Mouse (Mus musculus): Measurements from ENCODE around the gene Gm10681. TPM values are rescaled to one million over a fixed set of nuclear protein-coding genes. Genes with fewer than 3 reads are reported as not detected.
"Not testable (repeated sequence)": the region's sequence is repeated elsewhere in the genome, so short reads cannot be mapped to it uniquely, and the experiment has no call there.

The Gm10681 gene
- polyA plus RNA-seq, 1 experiment from 2014 or later = not detected

- not testable (repeated sequence) for ATAC-seq (ENCODE audit: low read depth); H3K4me3 ChIP-seq (ENCODE audit: low read length)
Observed at GRCm38 (mm10) chr3:98547641-98548040, 41.0 kb downstream of the Gm10681 start.

DNA sequence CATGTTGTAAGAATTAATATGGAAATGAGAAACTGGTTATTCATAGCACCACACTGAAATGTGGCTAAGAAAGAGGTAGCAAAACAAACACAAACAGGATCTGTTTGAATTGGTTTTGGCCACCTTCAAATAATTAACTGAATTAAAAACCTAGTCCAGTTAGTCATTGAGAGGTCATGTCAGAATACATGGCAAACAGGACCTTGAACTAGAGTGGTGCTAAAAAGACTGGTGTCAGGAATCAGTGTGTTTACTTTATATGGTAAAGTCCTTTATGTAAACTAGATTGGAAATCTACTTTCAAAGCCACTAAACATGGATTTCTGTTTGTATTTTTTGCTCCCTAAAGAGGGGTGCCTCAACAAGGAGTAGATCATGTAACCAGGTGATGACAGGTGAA lies 63.6 kb downstream of the Gm10681 start:
- not testable (repeated sequence) for H3K9ac ChIP-seq (ENCODE audit: low read length); ATAC-seq (ENCODE audit: low read depth); H3K36me3 ChIP-seq (ENCODE audit: control insufficient read depth, insufficient read depth, low read length)

More at GRCm38 (mm10) chr3:98547641-98548040, 41.0 kb downstream of the Gm10681 start:
- H3K36me3 ChIP-seq (ENCODE audit: control insufficient read depth, insufficient read depth, low read length); H3K4me2 ChIP-seq (ENCODE audit: low read depth, low read length); H3K27me3 ChIP-seq (ENCODE audit: control insufficient read depth, insufficient read depth, low read depth, low read length); H3K9me3 ChIP-seq (ENCODE audit: control insufficient read depth, low read length); H3K9ac ChIP-seq (ENCODE audit: low read length); H3K4me1 ChIP-seq (replicated peaks; ENCODE audit: control insufficient read depth, insufficient read depth, low read length); H3K27ac ChIP-seq (ENCODE audit: low read length): not testable (repeated sequence)

GRCm38 (mm10) chr3:98524552-98524951 lies 64.1 kb downstream of the Gm10681 start:
- not testable (repeated sequence) for H3K27ac ChIP-seq (ENCODE audit: low read length); H3K4me3 ChIP-seq (ENCODE audit: low read length); H3K4me1 ChIP-seq (replicated peaks; ENCODE audit: control insufficient read depth, insufficient read depth, low read length); H3K9ac ChIP-seq (ENCODE audit: low read length); ATAC-seq (ENCODE audit: low read depth); H3K4me2 ChIP-seq (ENCODE audit: low read depth, low read length); H3K9me3 ChIP-seq (ENCODE audit: control insufficient read depth, low read length); H3K27me3 ChIP-seq (ENCODE audit: control insufficient read depth, insufficient read depth, low read depth, low read length); H3K36me3 ChIP-seq (ENCODE audit: control insufficient read depth, insufficient read depth, low read length)
- no CpG with 5 or more reads among the region's 1 CpGs for WGBS

More for the DNA sequence above, 63.6 kb downstream of the Gm10681 start:
- not testable (repeated sequence) for H3K27ac ChIP-seq (ENCODE audit: low read length); H3K4me2 ChIP-seq (ENCODE audit: low read depth, low read length); H3K9me3 ChIP-seq (ENCODE audit: control insufficient read depth, low read length); H3K4me1 ChIP-seq (replicated peaks; ENCODE audit: control insufficient read depth, insufficient read depth, low read length); H3K4me3 ChIP-seq (ENCODE audit: low read length); H3K27me3 ChIP-seq (ENCODE audit: control insufficient read depth, insufficient read depth, low read depth, low read length)

- H3K9ac ChIP-seq (ENCODE audit: low read length) = not testable (repeated sequence)
- WGBS = 10% methylated on average over 1 of the region's 2 CpGs
Observed at GRCm38 (mm10) chr3:98522779-98523178, 65.8 kb downstream of the Gm10681 start.

DNA sequence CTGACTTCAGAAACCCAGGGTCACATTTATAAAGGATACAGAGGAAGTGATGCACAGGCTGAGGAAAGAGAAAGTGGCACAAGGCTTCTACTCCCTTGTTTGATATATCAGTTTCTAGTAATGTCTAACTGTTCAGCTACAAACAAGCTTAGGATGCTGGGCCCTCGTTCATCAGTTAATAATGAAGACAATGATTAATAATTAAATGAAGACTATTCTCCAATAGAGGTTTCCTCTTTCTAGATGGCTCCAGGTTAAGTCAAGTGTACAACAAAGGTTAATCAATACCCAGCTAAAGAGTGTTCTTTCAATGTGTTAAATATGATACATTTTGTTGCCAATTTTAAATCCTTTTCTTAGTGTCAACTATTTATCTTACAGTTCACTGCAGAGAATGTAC lies 78.2 kb downstream of the Gm10681 start, which contains the start of gene Hsd3b4:
TSS of gene Hsd3b4 (minus strand) at position 101 of the 400 bp plus-strand sequence.
- not testable (repeated sequence) for H3K27ac ChIP-seq (ENCODE audit: low read length); H3K4me1 ChIP-seq (replicated peaks; ENCODE audit: control insufficient read depth, insufficient read depth, low read length); H3K9ac ChIP-seq (ENCODE audit: low read length); ATAC-seq (ENCODE audit: low read depth); H3K36me3 ChIP-seq (ENCODE audit: control insufficient read depth, insufficient read depth, low read length); H3K9me3 ChIP-seq (ENCODE audit: control insufficient read depth, low read length); H3K27me3 ChIP-seq (ENCODE audit: control insufficient read depth, insufficient read depth, low read depth, low read length); H3K4me3 ChIP-seq (ENCODE audit: low read length); H3K4me2 ChIP-seq (ENCODE audit: low read depth, low read length)
- WGBS = no CpG with 5 or more reads among the region's 1 CpGs

More at GRCm38 (mm10) chr3:98522779-98523178, 65.8 kb downstream of the Gm10681 start:
- H3K27me3 ChIP-seq (ENCODE audit: control insufficient read depth, insufficient read depth, low read depth, low read length); H3K27ac ChIP-seq (ENCODE audit: low read length); ATAC-seq (ENCODE audit: low read depth); H3K36me3 ChIP-seq (ENCODE audit: control insufficient read depth, insufficient read depth, low read length); H3K4me3 ChIP-seq (ENCODE audit: low read length); H3K4me1 ChIP-seq (replicated peaks; ENCODE audit: control insufficient read depth, insufficient read depth, low read length); H3K9me3 ChIP-seq (ENCODE audit: control insufficient read depth, low read length); H3K4me2 ChIP-seq (ENCODE audit: low read depth, low read length): not testable (repeated sequence)

DNA sequence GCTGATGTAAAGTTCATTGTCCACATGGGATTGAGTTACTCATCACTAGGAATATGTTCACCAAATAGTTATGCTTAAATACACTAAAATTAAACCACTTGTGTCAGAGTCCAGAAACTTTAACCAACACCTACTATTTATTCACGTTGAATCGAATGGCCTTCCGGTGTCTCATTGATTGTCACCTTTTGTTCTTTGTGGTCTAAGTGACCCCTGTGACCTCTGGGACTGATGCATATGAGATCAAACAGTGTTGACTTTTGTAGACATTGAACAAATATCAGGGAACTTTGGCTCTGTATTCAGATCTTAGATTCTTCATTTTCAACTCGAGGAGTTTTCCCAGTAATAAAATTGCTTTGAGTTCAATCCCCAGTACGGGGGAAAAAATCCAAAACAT lies 81.4 kb downstream of the Gm10681 start:
- H3K4me1 ChIP-seq (replicated peaks; ENCODE audit: control insufficient read depth, insufficient read depth, low read length); H3K9me3 ChIP-seq (ENCODE audit: control insufficient read depth, low read length); H3K27ac ChIP-seq (ENCODE audit: low read length); H3K9ac ChIP-seq (ENCODE audit: low read length); ATAC-seq (ENCODE audit: low read depth); H3K27me3 ChIP-seq (ENCODE audit: control insufficient read depth, insufficient read depth, low read depth, low read length); H3K4me3 ChIP-seq (ENCODE audit: low read length); H3K4me2 ChIP-seq (ENCODE audit: low read depth, low read length); H3K36me3 ChIP-seq (ENCODE audit: control insufficient read depth, insufficient read depth, low read length): not testable (repeated sequence)
- no CpG with 5 or more reads among the region's 5 CpGs for WGBS

Other genes with a start within 250 kb of the Gm10681 start
- 159 and 162 TPM in 2 replicates for gene Phgdh, start 248.8 kb downstream of the Gm10681 start, polyA plus RNA-seq (2015; fragmentation: Nextera tagmentation; extraction: Ambion mirVana)
- 7.1 TPM in 2 replicates for gene Zfp697, start 206.3 kb downstream of the Gm10681 start, polyA plus RNA-seq (2015; fragmentation: Nextera tagmentation; extraction: Ambion mirVana)
- not detected in 2 replicates for gene Gm4450, start 131.7 kb downstream of the Gm10681 start, polyA plus RNA-seq (2015; fragmentation: Nextera tagmentation; extraction: Ambion mirVana)
- not detected in 2 replicates for gene Hsd3b4, start 78.3 kb downstream of the Gm10681 start, polyA plus RNA-seq (2015; fragmentation: Nextera tagmentation; extraction: Ambion mirVana)
- gene Hsd3b5, start 41.4 kb upstream of the Gm10681 start, polyA plus RNA-seq (2015; fragmentation: Nextera tagmentation; extraction: Ambion mirVana) = not detected in 2 replicates
- not detected in 2 replicates for gene Hsd3b2, start 135.7 kb upstream of the Gm10681 start, polyA plus RNA-seq (2015; fragmentation: Nextera tagmentation; extraction: Ambion mirVana)
- 0.35 TPM in 1 of 2 replicates, not detected in the other for gene Hsd3b3, start 174.3 kb upstream of the Gm10681 start, polyA plus RNA-seq (2015; fragmentation: Nextera tagmentation; extraction: Ambion mirVana)
- gene Hsd3b6, start 225.6 kb upstream of the Gm10681 start, polyA plus RNA-seq (2015; fragmentation: Nextera tagmentation; extraction: Ambion mirVana) = 0.31 and 0.92 TPM in 2 replicates